Mouse (Mus musculus) left cerebral cortex, postnatal 14 days (tissue): ENCODE data around the gene Vwa8. TPM values are rescaled to one million over a fixed set of nuclear protein-coding genes. Genes with fewer than 3 reads are reported as not detected.
A peak's percentile ranks its signal among the peaks of the same experiment; 100 is the strongest.

Experiments used
- DNase-seq, 2 experiments: peaks; one replicate each; pipeline ENCODE4 v3.0.0; 2021 to 2022; ENCODE audit warnings: low spot score in 2 of 2, mixed read lengths in 1 of 2
- intact Hi-C: fragments of 180-260 bp; cut with DNase I; formaldehyde crosslinking; loops from one replicate; pipeline ENCODE4 v1.15.1; 2025
- total RNA-seq, 2 experiments: library from RNA; stranded (reverse); gene quantifications; 2 replicates each; pipeline ENCODE4 v1.2.3; 2021

Vwa8 gene
- total RNA-seq, 2 experiments from 2014 or later, result 21.1 to 24.3 TPM

DNA sequence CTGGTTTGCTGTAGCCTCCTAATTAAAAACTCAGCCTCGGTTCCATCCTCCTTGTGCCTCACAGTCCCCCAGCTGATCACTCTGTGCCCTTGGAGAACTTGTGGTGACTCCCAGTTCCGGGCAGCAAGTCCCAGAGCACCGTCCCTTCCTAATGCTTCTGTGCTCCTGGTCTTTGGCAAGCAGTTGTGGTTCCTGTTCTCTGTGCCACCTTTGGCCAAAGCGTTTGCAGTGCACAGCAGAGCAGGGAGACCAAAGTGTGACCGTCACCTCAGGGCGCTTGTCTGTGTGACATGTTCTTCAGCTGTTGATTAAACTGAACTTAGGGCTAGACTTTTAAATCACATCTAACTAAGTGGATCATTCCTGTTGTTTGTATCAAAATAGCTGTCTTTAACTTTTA lies 199.1 kb downstream of the Vwa8 start:
- intact Hi-C loops, result no loop called here

GRCm38 (mm10) chr14:79049544-79049943 lies 200.7 kb downstream of the Vwa8 start:
- DNase-seq, result no peak
- intact Hi-C loops, result no loop called here

More for the DNA sequence above, 199.1 kb downstream of the Vwa8 start:
- DNase-seq, result no peak

GRCm38 (mm10) chr14:79065636-79066035 lies 216.8 kb downstream of the Vwa8 start:
- intact Hi-C loops, result no loop called here
- DNase-seq, result peak in 1 of 2 experiments; percentile 27

GRCm38 (mm10) chr14:79069515-79069914 lies 220.7 kb downstream of the Vwa8 start:
- DNase-seq, result no peak
- intact Hi-C loops, result no loop called here

DNA sequence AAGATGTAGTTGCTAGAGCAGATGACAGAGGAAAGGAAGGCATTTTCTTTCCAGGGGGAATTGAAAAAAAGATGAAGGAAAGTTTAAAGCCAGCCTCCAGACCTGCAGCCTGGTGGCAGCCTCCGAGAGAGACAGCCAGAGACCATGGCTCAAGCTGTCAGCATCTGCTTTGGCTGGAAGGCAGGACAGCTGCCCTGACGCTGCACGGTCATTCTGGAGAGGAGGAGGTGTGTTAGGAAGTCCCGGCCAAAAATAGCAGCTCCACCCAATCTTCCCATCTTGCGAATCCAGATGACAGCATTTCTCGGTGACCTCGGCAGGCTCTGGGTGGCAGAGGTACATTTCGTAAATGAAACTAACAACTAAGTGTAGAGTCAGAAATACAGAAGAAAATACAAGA lies 225.9 kb downstream of the Vwa8 start:
- no peak for DNase-seq
- intact Hi-C loops, result no loop called here

DNA sequence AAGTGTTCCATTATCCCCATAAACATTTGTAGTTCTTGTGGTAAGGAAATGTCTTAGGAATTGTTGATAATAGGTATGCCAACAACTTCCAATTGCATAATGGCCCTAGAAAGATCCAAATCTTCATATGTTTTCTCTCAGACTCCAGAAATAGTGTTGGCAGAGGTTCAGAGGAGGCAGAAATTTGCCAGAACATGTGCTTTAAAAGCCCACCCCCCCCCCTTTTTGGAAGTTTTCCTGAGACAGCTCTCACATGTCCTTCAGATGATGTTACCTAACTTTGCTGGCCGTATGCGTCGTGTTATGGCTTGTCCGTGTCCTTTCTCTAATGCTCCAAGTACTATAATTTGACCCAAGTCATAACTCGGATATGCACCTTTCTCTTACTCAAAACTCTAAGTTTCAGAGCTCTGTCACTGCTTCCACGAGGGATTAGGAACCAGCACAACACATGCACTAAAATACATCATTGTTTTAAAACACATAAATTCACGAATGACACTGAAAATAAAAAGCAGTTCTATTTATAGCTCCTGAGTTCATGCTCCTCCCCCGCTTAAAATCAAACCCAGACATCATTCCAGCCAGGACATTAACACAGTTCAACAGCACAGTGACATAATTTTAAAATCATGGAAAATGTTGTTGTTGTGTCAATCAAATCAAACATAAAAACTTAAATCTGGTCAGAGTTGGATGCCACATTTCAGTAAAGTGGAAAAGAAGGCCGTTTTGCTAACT lies 227.9 kb downstream of the Vwa8 start:
- intact Hi-C loops, result no loop called here
- no peak for DNase-seq

DNA sequence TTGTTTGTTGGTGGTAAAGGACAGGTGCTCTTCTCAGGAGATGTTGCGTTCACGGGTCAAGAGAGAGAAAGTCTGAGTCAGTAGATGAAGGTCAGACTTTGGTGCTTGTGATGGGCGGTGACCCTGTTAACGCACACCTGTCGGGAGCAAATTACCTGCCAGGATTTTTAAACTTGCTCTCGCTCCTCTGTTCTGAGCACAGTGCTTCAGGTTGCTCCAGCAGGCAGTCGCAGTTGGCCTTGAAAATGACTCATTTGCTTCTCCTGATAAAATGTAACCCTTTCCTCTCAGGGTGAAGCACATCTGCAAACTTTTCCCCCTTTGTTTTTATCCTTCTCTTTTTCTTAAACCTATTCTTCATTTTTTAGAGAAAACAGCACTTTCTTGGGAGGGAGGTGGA lies 234.7 kb downstream of the Vwa8 start:
- intact Hi-C loops, result no loop called here
- no peak for DNase-seq

DNA sequence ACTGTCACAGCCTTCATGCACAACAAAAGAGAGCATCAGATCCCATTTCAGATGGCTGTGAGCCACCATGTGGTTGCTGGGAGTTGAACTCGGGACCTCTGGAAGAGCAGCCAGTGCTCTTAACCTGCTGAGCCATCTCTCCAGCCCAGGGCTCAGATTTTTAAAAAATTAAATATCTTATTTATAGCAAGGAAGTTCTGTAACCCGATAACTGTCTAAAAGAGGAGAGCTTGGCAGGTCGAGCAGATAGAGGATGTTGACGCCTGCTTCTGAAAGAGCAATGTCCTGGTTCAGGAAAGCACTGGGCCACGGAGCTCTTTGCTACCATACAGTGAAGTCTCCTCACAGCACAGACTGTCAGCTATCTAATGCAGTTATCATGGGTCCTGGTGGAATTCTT lies 237.2 kb downstream of the Vwa8 start:
- DNase-seq, result no peak
- intact Hi-C loops, result no loop called here

GRCm38 (mm10) chr14:79089464-79089863 lies 240.6 kb downstream of the Vwa8 start:
- intact Hi-C loops, result no loop called here
- peak; percentile 15 to 69 for DNase-seq

DNA sequence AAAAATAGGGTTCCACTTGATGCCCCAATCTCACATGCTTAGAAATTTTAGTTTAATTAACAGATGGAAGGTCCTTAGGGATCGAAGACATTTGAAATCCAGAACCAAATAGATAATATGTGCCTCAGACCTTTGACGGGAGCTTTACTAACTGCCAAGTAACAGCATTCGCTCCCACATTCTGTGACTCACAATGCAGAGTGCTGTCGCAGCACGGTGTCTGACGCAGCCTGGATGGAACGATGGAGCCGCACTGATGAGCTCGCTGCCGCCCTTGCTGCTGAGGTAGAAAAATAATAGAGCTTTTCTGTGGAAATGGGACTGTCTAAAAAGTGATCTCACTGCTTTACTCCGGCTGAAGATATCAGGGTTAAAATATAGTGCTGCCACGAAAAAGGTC lies 248.3 kb downstream of the Vwa8 start:
- peak in 1 of 2 experiments; percentile 21 for DNase-seq
- intact Hi-C loops, result no loop called here

DNA sequence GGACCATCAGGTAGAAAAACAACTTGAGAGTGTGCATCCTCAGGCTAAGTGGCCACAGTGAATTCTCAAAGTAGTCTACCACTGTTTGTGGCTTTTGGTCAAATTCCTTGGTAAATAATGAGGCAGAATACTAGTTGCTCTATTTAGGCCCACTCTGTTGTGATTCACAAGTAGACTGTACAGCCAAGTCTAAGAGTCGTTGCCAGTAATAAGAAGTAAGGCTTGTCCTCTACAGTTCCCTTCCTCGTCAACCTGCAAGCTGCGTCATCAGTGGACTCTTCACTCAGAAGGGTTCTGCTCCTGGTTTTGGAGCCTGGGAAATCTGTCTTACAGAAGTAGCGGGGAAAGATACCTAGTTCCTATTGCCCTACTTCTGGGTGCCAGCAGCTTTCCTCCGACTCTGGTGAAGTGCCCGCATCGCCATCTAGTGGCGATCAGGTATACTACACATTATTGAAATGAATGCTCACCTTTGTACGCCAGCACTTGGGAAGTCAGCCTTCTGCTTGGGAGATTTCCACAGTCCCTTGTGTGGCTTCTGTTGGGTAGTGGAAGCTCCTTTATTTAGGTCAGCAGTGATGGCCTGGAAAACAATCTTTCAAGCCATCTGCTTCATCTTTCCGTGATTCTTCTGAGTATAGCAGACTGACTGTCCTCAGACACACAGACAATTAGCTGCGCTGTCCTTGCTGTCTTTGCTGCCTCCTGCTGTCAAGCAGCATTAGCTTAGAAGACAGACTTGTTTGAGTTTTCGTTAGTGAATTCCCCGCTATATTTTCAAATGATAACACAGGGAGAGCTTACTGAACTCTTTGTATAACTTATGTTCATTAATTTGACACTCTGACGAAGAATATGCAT lies 258.0 kb downstream of the Vwa8 start:
- intact Hi-C loops, result loop anchor here (1.0 to 10.0 kb wide), 4 partner anchors 162 to 439 kb away; partner anchors contain the start of gene Dgkh
- peak; percentile 83 to 89 for DNase-seq

DNA sequence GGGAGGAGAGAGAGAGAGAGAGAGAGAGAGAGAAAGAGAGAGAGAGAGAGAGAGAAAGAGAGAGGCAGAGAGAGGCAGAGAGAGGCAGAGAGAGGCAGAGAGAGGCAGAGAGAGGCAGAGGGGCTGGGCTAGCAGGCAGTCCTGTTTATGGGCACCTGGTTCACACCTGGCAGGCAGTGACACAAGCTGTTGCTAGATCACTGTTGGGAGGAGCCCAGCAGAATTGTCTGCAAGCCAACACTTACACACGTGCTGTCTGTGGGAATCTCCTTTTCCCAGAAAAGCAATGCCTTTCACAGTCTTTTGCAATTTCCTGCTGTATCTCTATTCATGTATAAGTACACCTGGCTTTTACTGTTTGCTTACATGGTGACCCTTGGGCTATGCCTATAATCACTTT lies 260.5 kb downstream of the Vwa8 start:
- intact Hi-C loops, result loop anchor here (5.0 to 10.0 kb wide), 3 partner anchors 165 to 377 kb away; partner anchors contain the start of gene Dgkh
- no peak for DNase-seq

GRCm38 (mm10) chr14:79110012-79110411 lies 261.2 kb downstream of the Vwa8 start:
- DNase-seq, result no peak
- intact Hi-C loops, result no loop called here

DNA sequence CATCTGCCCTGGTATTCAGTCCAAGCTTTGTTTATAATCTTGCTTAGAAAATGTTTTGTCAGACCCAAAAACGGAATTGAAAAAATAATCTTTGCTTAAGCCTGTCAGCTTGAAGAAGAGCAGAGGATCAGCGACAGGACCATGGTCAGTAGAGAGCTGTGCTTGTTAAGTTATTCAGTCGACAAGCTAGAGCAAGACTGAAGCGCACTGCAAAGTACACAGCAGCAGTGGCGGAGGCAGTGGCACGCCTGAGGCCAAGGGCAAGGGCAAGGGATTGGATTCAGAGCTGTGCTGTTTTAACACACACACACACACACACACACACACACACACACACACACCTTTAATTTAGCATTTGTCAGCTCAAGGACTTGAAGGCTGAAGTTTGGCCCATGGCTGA lies 263.2 kb downstream of the Vwa8 start:
- intact Hi-C loops, result no loop called here
- no peak for DNase-seq

- intact Hi-C loops, result no loop called here
- DNase-seq, result no peak
Measured at GRCm38 (mm10) chr14:79114526-79115383, 265.9 kb downstream of the Vwa8 start.

- intact Hi-C loops, result no loop called here
- no peak for DNase-seq
Measured at GRCm38 (mm10) chr14:79118457-79118856, 269.6 kb downstream of the Vwa8 start.

GRCm38 (mm10) chr14:79119354-79119753 lies 270.5 kb downstream of the Vwa8 start:
- intact Hi-C loops, result no loop called here
- no peak for DNase-seq

DNA sequence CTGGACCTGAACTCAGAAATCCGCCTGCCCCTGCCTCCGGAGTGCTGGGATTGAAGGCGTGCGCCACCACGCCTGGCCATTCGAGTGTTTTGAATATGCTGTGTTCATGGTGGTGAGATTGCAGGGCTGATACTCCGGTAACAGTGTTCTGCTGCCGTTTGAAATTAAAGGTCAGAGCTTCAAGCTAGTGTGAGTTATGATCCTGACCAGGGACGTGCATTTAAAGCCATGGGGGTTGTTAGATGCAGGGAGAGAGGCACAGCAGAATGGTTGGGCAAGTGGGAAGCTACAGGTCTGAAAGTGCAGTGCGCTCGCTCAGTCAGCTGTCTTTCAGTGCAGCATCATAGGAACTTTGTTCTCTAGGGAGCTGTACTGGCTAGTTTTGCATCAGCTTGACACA lies 271.8 kb downstream of the Vwa8 start:
- intact Hi-C loops, result no loop called here
- DNase-seq, result no peak

GRCm38 (mm10) chr14:79123466-79123865 lies 274.6 kb downstream of the Vwa8 start:
- intact Hi-C loops, result no loop called here
- no peak for DNase-seq

- DNase-seq, result peak; percentile 65 to 69
- intact Hi-C loops, result loop anchor here (2.0 to 5.0 kb wide), 3 partner anchors 178 to 348 kb away; partner anchors contain the start of gene Rgcc
Measured at GRCm38 (mm10) chr14:79124643-79125042, 275.8 kb downstream of the Vwa8 start.
